Mouse (Mus musculus) cerebellum, adult 2 months (tissue): ENCODE measurements around the gene Ggt1.

Experiments used
- CTCF ChIP-seq: fragments of 200-500 bp; IDR thresholded peaks from 2 replicates; pipeline ENCODE4 v1.5.1; 2011; ENCODE audit warnings: low read depth, mild to moderate bottlenecking, control low read depth, low read length, moderate library complexity, borderline replicate concordance; ENCODE audit not compliant: insufficient read depth
- POLR2A ChIP-seq: fragments of 200-500 bp; IDR thresholded peaks from 2 replicates; pipeline ENCODE4 v1.6.1; 2011; ENCODE audit warnings: low read length, control low read depth, borderline replicate concordance; ENCODE audit not compliant: insufficient read depth

- TF ChIP-seq POLR2A (no peak), CTCF (no peak)
Observed at GRCm38 (mm10) chr10:75564687-75565265, 3.4 kb downstream of the Ggt1 start.
